Comparison of ENCODE assay signal across 17 mouse cellular contexts in the genomic region with DNA sequence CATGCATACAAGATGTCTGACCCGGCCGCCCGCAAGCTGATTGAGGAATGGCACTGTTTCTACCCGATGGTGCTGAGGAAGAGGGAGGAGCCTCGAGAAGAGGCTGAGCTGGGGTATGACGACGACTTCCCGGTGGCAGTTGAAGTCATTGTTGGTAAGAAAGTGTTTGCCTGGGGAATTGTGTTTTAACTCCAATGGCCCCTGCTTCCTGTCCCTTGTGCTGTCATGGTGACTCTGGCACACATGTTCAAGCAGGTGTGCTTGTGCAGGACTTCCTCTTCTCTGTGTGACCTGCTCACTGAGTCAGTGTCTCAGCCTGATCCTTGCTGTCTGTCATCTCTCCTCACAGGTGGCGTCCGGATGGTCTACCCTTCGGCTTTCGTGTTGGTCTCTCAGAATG.
"Had no signal": no experiment of that assay in that cellular context is flagged by ENCODE, and none has a peak within 500 bp of the region (broad histone marks: within the 10 kb centered on the region; RNA-seq: fewer than 3 reads in every experiment).

No protein-coding gene starts in this region.

- H3K9ac ChIP-seq: intestine, embryonic 15.5 days; kidney, embryonic 15.5 days; limb, embryonic 15.5 days; liver, embryonic 12.5 days; lung, embryonic 15.5 days; neural tube, embryonic 12.5 days had no signal

- H3K9me3 ChIP-seq: intestine, embryonic 15.5 days; kidney, embryonic 15.5 days; limb, embryonic 15.5 days; liver, embryonic 12.5 days; lung, embryonic 15.5 days; midbrain, embryonic 10.5 days; neural tube, embryonic 12.5 days had no signal

- H3K4me3 ChIP-seq: intestine, embryonic 15.5 days; kidney, embryonic 15.5 days; left cerebral cortex, adult 2 months; limb, embryonic 15.5 days; liver, embryonic 12.5 days; lung, embryonic 15.5 days; midbrain, embryonic 10.5 days; neural tube, embryonic 12.5 days had no signal

- H3K27me3 ChIP-seq: intestine, embryonic 15.5 days; kidney, embryonic 15.5 days; limb, embryonic 15.5 days; liver, embryonic 12.5 days; lung, embryonic 15.5 days; neural tube, embryonic 12.5 days had no signal

- DNase-seq: kidney, adult 18-20 months; kidney, postnatal 14 days; lung, postnatal 36 days; midbrain, embryonic 14.5 days; retina, postnatal 1 day; right cerebral cortex, postnatal 4 days; spleen, adult 18-20 months; thymus, postnatal 14 days had no signal

- H3K4me1 ChIP-seq: intestine, embryonic 15.5 days had no signal

- H3K27ac ChIP-seq: intestine, embryonic 15.5 days; kidney, embryonic 15.5 days; left cerebral cortex, adult 2 months; limb, embryonic 15.5 days; liver, embryonic 12.5 days; lung, embryonic 15.5 days; midbrain, embryonic 10.5 days; neural tube, embryonic 12.5 days; stomach, postnatal 0 days had no signal

- H3K4me2 ChIP-seq: intestine, embryonic 15.5 days; kidney, embryonic 15.5 days; limb, embryonic 15.5 days; liver, embryonic 12.5 days; lung, embryonic 15.5 days; neural tube, embryonic 12.5 days had no signal

- ATAC-seq: intestine, embryonic 15.5 days; liver, embryonic 12.5 days had no signal
